Mouse (Mus musculus): ENCODE measurements around the gene Igsf9b.

GRCm38 (mm10) chr9:27276282-27276839 lies 22.6 kb upstream of the Igsf9b start:
- no peak for TF ChIP-seq CTCF (IDR thresholded peaks at IDR 0.05; ENCODE audit: low read depth)
- TF ChIP-seq EP300 (IDR thresholded peaks at IDR 0.05; ENCODE audit: low read depth), result no peak

Data from liver, postnatal 0 days (tissue).